Mouse (Mus musculus) natural killer cell, adult 2 months (primary cell): Measurements from ENCODE around the gene Ptprk.

Experiments
- DNase-seq, 2 experiments: peaks; one replicate each; pipeline ENCODE4 v3.0.0; 2022; ENCODE audit warnings: low spot score in 2 of 2

Gene Ptprk

DNA sequence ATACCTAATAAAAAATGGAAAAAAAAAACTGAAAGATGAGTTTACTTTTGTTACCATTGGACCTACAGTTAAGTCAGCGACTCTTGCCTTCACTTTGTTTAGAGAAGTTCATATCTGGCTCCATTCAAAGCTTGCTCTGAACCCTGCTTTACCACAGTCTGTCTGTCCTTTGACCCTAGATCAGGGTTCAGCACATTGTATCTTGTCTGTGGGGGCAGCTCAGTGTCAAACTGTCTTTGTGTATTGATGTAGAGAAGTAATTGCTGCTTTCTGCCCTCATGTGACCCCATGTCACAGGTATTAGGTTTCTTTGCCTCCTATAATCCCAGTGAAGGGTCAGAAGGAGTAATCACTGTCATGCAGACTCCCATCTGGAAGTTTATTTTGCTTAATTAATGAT lies 222.9 kb downstream of the Ptprk start:
- no peak for DNase-seq

DNA sequence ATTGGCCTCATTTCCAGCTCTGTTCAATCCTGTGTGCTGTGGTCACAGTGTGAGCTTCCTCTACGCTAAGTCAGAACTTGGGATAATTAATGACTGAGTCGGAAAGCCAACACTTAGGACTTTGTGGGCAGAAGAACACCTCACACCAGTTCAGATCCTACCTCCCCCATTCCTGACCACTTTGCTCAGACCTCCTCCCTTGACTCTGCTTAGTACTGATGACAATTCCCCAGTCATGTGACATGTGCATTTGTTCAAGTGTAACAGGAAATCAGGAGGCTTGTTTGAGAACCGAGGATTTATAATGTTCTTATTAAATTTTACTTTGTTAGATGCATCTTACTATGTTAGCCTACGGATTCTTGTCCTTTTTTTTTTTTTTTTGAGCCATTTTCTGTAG lies 224.6 kb downstream of the Ptprk start:
- no peak for DNase-seq

DNA sequence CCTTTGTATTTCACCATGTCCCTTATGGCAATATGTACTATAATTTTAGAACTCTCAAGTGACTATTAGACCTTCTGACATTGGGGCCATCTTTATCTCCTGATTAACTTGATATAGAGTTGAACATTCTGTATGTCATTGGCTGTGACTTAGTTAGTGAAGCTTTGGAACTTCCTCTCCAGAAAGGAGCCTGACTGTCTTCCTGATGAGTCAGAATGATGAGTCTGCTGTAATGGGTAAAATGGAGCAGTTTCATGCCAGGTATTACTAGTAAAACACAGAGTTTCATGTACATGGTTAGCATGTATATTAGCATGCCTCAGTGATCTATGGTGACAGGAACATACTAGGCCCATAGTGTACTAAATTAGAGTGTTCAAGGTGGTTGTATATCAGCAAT lies 229.2 kb downstream of the Ptprk start:
- DNase-seq: no peak

DNA sequence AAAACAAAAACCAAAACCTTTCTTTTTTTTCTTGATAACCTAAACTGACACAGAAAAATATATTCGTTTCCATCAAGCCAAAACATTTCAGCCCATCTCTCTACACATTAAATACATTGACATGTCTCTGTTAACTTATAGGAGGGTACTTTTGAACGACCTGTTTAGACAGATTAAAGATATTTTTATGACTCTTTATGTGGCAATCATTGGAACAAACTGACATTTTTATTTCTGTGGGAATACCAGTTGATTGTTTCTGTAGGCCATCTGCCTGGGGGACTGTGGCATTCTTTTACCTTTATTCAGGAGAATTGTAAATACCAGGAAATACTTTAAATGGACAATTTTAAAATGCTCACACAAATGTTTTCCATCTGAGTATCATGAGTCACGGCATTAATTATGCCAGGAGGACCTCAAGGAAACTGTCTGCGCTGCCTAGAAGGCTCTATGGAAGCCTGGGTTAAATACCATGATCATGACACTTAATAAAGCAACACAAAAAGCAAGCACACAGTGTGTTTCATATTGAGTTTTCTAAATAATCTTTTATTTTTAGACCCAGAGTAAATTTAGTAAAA lies 229.8 kb downstream of the Ptprk start:
- DNase-seq: no peak

DNA sequence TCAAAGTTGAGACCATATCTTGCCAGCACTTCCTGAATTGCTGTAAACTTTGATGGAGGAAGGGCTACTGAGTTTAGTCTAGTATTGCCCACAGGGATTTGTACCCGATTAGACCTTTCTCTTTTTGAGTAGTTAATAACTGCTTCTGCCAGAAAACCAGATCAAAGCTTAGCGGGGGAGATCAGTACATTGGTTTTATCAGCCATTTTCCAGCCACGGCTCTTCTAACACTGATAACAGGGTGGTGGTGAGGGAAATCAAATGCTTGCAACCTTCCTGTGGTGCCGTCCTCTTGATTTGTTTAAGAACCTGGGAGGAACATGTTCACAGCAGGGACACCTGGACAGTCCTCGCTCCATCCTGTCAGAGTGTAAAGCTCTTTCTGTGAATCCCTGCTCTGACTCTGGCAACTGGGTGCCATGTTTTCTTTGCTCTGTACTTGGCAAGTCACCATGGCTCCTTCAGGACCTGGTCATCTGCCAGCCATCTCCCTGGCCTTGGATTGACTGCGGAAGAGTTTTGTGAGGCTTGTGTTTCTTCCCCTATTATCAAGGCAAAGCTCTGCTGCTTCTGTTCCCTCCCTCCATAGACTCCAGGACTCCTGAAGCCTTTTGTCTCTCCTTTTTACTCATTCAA lies 231.9 kb downstream of the Ptprk start:
- no peak for DNase-seq

DNA sequence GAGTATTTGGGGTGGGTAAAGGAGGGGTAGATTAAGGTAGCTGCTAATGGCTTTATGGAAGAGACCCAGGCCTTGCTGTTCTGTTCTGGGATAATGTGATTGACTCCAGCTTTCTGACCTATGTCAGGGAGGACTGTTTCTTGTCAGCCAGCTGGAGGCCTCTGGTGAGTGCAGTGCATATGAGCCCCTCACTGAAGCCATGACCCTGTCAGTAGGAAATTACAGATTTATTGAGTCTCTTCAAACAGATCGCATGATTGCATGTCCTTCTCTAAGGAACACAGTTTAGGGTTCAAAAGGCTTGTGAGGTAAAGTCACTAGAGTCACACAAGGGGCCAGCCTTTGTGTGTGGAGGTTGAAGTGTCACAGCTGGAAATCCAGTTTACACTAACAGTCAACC lies 236.7 kb downstream of the Ptprk start:
- no peak for DNase-seq

DNA sequence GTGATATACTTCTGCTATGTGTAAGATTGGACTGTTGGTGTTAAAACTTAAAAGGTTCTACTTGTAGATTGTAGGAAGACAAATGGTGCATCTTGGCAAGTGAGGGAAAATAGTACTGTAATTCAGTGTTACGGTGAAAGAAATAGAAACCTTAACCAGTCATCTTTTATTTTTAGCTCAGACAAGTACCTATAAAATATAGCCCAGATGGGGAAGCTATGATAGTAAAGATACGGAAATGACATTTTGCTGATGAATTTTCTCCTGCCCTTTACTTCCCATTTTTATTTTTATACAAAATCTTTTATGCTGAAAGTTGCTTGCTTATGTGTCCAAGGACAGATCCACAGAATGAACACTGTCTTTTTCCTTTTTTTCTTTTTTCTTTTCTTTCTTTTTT lies 248.4 kb downstream of the Ptprk start:
- no peak for DNase-seq

DNA sequence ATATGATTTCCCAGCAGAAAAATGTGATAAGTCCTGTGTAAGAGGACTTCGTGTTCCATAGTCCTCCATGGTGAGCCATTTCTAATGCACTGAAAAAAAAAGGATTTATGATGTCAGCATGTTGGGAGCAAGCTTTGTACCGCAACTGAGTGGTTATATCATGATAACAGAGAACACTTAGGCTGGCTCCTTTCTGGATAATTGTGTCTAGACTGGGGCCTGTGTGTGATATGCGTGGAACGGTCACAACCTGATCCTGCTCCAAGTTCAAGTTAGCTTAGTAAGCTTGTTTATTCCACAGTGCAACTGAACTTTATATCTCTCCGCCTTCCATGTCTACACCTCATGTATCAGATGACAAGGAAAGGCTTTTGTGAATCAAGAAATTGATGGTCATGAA lies 260.6 kb downstream of the Ptprk start:
- DNase-seq: no peak

DNA sequence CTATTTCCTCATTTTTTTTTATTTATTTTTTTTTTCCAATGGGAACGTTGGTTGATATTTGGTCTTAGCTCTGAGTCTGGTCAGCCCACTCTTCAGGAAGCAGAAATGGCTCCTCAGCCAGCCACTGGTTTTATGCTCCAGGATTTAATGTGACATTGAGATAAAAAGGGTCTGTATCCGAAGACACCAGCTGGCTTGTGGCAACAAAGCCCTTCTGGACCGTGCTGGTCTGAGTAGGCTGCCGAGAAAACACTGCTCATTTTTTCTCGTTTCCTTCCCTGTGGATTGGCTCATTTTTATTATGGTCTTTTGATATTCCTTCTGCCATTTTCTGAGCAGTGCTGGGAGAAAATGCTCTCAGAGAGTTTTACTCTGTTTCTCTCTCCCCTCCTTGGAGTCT lies 263.9 kb downstream of the Ptprk start:
- no peak for DNase-seq

DNA sequence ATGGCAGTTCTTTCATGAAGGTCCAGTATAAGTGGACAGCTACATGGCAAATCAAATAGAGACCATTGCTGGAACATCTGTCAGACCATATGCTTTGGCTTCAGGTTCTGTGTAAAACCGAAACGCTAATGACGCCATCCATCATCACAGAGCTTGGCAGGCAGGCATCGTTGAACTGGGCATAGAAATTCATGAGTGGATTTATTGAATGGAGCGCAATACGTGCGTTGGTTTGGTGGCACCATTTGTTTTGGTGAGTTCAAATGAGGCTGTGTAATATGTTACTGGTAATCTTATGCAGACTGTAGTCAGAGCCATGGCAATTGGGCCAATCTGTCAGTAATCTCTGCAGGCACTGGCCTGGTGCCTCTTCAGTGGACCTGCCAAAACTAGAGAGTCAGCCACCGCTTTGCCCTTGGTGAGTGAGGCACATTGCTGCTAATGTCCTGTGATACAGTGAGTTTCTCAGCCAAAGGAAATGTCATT lies 270.6 kb downstream of the Ptprk start:
- no peak for DNase-seq

DNA sequence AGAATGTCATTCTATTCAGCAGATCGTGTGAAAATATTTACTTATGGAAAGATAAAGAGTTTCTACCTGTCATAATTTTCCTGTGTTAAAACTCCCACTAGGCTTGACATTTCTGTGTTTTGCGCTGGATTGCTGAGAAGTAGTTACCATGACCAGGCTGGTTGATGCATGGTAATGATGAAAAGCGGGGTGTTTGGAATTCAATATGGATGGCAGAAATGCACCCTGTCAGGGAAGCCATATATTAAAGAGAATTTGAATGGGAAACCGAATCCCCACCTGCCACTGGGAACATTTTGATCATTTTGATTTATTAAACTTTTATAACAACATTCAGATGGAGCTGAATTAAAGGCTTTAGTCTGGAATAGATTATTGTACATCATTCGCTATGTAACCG lies 290.7 kb downstream of the Ptprk start:
- DNase-seq: no peak

DNA sequence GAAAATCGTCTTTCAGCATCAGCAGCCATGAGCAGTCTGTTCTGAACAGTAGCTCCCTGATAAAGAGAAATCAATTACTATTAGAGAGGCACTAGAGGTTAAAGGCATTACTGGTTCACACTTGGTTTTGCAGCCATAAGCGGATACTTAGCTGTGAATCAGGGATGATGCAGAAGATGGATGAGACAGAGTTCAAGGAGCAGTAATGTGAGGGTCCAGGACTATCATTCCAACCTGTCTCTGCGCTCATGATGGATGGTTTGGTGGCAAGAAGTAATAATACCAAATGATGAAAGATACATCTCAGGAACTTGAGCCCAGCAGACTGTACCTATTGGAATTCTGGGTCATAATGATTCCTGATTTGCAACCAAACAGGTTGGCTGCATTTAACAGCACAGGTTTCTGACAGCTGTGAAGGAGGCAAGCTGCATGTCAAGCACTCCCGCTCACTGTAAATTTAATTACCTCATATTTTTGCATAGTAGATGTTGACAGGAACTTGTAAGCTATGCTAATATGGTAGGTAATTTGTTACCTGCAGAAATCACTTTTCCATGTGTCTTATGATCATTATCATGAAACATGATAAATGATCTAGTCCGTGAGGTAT lies 291.6 kb downstream of the Ptprk start:
- no peak for DNase-seq

DNA sequence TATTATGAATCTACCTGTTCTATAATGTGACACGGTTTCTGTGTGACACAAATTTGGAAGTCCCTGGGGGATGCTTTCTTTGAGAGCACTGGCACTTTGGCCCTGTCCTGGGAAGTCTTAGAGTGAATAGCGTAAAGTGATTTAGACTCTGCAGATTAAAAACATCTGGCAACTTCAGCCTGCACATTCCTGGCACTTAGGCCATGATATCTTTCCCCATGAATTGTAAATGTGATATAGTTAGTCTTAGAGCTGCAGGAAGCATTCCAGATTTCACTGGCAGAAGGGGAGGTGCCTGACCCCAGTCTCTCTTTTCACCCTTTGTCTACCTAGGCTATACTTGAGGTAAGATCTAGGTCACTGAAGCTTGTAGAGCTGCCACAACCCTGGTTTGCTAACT lies 295.2 kb downstream of the Ptprk start:
- DNase-seq: no peak

DNA sequence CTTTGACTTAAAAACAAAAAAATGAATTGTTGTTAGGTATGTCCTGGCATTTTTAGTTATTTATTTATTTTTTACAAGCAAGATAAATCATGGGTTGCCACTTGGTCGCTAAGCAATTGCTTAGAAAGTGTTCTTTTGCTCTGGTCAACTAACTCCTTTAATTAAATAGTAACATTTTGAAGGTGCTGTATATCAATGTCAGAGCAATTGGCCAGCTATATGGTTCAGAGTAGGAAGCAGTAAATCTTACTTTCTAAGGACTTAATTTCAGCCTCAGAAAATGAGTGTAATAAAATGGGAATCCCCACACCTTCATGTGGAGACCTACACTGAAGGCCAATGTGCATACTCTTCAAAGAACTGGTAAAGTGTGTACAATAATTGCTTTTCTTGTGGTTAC lies 300.3 kb downstream of the Ptprk start:
- DNase-seq: no peak

DNA sequence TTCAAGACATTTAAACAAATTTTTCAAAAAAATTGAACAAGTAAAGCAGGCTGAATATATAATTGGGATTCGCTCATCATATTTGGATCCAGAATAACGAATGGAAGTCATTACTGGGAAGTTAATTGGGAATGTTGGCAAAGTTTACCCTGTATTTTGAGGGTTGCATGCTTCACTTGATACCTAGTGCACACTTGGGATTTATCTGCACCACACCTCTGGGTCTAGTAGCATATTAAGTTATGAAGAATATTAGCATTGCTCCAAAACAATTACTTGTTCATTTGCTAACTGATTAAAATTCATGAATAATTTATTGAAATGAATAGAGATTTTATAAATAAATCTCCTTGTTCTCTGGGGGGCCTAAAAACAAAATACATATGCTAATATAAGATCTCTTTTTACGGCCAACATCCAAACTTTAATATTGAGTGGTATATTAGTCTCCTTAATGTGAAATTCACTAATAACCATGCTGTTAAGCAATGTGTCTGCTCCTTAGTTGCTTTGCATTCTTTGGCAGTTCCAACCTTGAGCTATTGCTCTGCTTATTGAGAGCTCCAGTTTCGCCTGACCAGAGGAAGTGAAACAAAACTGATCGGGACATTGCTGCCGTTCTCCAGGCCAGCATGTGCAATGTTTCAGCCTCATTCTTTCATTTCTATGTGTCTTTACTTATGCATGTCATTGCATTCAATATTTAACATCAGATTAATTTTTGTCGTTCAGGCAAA lies 305.3 kb downstream of the Ptprk start:
- DNase-seq: no peak

DNA sequence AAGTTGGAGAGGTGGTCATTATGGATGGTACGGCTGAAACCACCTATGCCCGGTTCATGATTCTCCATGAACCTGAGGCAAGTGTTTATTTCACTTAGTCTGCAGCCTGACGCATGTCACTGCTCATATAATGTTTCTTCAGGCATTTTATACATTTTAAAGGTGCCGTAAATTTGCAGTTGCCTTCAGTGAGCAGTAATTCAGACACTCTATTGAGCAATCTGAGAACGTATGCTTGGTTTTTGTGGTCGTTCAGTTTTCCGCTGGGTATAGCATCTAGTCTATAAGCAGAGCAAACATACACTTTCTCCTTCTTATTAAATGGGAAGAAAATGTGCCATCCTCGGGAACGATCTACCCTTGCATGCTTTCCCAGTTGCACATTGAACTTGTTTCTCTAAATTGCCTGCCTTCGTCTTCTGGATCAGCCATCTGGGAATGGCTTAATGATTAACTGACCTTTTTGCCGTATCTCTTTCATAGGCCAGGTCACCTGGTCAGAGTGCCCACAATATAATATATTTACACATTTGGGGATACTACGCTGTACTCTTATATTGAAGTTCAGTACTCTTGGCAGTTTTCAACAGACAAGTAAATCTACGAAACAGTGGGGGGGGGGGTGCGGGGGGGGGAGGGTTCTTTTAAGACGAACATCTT lies 313.1 kb downstream of the Ptprk start:
- no peak for DNase-seq

DNA sequence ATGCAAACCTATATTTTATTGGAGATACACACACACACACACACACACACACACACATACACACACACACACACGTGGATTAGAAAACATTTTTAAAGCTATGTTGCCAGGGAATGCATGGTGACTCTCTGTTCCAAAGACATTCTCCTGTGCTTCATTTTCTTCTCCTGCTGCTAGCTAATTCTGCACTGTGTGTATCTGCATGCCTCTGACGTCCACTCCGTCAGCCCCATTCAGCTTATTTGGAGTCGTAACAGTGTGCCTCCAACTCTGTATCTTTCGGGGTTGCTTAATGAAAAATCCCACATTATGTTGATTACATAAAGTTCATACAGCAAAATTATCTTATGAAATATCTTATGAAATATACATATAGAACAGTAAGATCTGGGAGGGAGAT lies 316.5 kb downstream of the Ptprk start:
- DNase-seq: no peak

DNA sequence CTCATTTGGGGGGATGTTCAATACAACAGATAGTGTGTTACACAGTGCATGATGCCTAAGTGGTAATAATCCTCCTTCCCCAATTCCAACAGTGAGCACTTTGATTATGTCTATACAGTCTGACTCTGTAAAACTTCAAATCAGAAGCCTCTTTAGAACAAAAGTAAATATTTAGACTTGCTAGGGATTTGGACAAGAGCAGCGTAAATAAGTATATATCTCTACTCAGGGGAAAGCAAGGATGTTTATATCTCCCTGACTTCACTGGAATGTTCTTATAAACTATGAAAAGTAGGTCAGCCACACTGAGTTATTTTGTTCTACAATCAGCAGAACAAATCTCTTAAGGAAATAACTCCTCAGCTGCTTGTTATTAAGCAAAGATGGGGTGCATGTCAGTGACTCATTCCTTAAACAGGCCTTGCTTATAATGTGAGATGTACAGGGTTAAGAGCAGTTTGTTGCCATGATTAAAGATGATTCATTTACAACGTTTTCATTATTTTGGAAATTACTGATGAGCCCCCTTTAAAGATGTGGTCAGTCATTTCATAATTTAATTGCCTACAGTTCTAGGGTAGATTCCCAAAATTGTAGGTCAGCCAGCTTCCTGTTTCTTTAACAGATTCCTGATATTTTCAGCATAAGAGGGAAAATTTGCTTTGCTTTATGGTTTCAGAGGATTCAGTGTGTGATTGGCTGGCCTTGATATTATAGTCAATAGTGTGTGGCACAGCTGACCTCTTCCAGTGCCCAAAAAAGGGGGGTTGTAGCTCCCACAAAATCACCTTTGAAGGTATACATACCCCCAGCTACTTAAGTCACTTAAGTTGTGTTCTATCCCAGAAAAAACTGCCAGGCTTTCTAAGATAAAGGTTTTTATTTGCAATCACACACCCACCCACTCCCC lies 321.2 kb downstream of the Ptprk start:
- no peak for DNase-seq

DNA sequence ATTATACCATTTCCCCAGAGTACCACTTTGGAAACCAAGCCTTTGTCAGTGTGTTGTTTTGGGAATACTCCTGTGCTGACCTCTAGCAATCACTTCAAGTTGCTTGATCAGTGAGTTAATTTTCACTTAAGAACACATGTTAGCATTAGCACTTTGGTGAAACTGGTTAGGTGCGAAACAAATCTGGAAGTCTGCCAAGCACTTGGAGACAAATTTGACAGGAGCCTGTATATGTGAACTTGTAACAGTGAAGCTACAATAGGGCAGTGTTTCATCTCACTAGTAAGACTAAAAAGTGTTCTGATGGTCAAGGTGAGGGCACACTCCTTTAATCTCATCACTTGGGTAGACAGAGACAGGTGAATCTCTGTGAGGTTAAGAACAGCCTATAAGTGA lies 321.9 kb downstream of the Ptprk start:
- no peak for DNase-seq

DNA sequence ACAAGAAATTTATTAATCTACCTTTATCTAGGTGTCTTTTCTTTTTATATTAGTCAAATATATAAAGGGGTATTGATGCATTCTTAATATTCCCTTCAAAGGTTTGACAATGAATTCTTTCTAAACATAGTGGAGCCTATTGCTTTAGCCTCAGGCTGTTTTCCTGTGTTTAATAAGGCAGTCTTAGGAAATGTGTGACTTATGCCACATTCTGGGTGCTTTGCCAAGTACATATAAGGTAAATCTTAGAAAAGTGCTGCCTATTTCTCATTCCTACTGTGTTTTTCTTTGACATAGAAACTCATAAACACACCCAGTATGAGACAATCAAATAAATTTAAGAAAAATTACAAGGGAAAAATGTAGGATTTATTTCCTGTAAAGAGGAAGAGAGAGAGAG lies 327.2 kb downstream of the Ptprk start:
- DNase-seq: no peak

DNA sequence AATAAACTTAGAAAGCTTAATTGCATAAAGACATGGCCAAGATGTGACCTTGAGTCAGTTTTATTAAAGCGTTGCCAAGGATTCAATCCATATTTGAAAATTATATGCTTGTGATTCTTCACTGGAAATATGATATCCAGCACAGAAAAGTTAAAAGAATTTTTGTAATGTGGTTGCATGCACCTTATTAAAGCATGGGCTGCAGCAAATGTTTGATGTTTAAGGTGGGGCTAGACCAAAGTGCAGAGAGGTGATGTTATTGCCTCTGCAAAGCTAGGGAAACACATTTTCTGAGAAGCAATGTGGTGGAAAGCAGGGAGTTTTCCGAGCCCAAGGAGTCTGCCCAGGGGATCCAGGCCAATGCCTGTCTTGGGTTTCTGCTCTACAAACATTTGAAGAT lies 334.4 kb downstream of the Ptprk start:
- DNase-seq: no peak
